Mouse (Mus musculus): ENCODE data around the gene Gm10197.

DNA sequence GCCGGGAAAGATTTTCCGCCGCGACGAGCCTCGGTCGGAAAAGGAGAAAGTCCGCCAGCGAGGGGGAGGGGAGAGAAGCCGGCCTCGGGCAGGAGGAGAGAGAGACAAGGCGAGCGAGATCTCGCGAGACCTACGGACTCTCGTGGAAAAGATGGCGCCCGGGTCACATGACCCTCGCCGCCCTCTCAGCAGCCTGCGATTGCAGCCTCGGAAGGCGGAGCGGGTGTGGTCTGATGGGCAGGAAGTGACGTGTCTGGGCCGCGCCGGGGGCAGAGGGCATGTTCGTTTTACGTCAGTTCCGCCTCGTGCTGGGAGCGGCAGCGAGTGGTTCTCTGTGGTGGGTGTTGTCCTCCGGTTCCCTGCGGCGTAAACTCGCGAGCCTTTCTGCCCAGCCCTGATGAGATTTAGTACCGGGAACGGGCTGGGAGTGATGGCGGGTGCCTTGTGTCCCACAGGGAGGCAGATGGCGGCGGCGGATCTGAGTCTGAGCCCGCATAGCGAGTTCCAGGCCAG lies 19.0 kb upstream of the Gm10197 start, which contains the start of gene Smndc1:
- TF ChIP-seq GATA1 (IDR thresholded peaks at IDR 0.05; ENCODE audit: borderline replicate concordance, low read length): no peak
- peak; percentile 79 for TF ChIP-seq FLI1 (IDR thresholded peaks at IDR 0.05; ENCODE audit: low read length)
